Mouse (Mus musculus): ENCODE data around the gene Lect2. TPM values are rescaled to one million over a fixed set of nuclear protein-coding genes. Genes with fewer than 3 reads are reported as not detected.
A peak's percentile ranks its signal among the peaks of the same experiment; 100 is the strongest.

The Lect2 gene
- polyA plus RNA-seq, 1 experiment from 2014 or later = not detected

DNA sequence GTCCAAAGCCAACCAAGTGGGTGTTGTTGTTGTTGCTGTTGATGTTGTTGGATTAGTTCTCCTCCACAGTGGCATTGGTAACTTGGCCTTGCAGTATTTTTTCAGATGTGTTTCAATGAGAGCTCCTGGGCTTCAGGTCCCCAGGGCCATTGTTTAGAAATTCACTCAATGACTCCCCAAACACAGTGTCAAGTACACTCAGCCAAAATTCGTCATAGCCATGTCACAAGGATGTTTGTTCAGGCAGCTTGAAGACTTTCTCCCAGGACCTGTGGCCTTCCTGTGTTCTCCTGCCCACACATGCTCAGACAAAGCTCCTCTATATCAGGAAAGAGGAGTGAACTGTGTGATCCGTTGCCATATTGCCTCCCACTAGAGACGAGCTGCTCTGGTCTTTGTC lies 37.7 kb upstream of the Lect2 start:
- no peak overlapping the region for H3K4me3 ChIP-seq (ENCODE audit: low read depth, low read length)
- ATAC-seq (ENCODE audit: low read depth) = no peak
- H3K36me3 ChIP-seq (ENCODE audit: control insufficient read depth, insufficient read depth, low read length) = no peaks in the 10 kb centered on the region
- no peak overlapping the region for H3K27ac ChIP-seq (ENCODE audit: low read depth, low read length)
- H3K4me1 ChIP-seq (ENCODE audit: control insufficient read depth, insufficient read depth, low read length) = peaks cover 10% of the 10 kb centered on the region
- no peaks in the 10 kb centered on the region for H3K9me3 ChIP-seq (ENCODE audit: control insufficient read depth, low read length)
- no peak overlapping the region for H3K4me2 ChIP-seq (ENCODE audit: low read depth, low read length)
- H3K27me3 ChIP-seq (ENCODE audit: control insufficient read depth, insufficient read depth, low read length) = no peaks in the 10 kb centered on the region
- H3K9ac ChIP-seq (replicated peaks; ENCODE audit: low read depth, low read length) = no peak overlapping the region
- 82% methylated on average over 3 of the region's 3 CpGs for WGBS

DNA sequence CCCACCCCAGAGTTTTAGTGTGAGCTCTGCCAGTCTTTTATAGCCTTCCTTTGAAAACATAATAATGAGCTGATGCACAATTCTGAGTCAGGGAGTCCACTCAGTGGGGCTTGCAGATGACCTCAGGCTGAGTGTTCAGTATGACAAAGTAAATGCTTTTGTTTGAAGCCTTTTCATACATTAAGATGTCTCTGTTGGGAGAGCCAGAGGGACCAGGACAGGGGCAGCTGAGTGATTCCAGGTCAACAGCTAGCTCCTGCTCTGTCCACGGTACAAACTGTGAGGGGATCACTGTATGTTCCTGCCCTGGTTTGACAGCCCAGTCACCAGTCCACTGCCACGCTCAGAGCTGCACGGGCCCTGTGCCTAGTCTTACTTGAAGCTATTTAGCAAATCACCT lies 34.4 kb upstream of the Lect2 start:
- Histone ChIP-seq H3K27ac (ENCODE audit: low read depth, low read length) (no peak overlapping the region), H3K9ac (replicated peaks; ENCODE audit: low read depth, low read length) (no peak overlapping the region), H3K4me1 (ENCODE audit: control insufficient read depth, insufficient read depth, low read length) (peaks cover 10% of the 10 kb centered on the region), H3K36me3 (ENCODE audit: control insufficient read depth, insufficient read depth, low read length) (no peaks in the 10 kb centered on the region), H3K4me2 (ENCODE audit: low read depth, low read length) (no peak overlapping the region), H3K27me3 (ENCODE audit: control insufficient read depth, insufficient read depth, low read length) (no peaks in the 10 kb centered on the region), H3K9me3 (ENCODE audit: control insufficient read depth, low read length) (no peaks in the 10 kb centered on the region), H3K4me3 (ENCODE audit: low read depth, low read length) (no peak overlapping the region)
- ATAC-seq (ENCODE audit: low read depth) = no peak
- WGBS = 8% methylated on average over 3 of the region's 3 CpGs

DNA sequence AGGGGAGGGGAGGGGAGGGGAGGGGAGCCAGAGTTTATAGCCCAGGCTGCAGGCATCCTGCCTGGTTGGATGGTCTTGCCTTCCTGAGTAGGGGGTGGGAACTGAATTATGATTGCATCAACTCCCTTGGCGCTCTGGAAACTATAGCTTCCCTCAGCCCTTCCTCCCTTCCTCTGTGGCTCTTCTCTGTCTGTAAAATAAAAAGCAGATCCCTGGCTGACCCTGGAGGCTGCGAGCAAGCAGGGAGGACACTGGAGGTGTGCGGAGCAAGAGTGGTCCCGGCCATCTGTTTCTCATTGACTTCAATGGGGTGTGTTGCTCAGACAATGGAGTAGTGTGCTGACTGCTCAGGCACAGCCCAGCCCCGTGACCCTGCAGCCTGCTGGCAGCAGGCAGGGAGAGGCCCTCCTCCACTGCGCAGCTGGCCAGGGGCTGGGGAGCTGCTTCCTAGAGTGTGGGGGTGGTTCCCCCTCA lies 33.7 kb upstream of the Lect2 start:
- Histone ChIP-seq H3K4me2 (ENCODE audit: low read depth, low read length) (peak overlapping the region; percentile 34; the same call in 1 of the 2 replicates), H3K27ac (ENCODE audit: low read depth, low read length) (peak overlapping the region; percentile 88), H3K4me3 (ENCODE audit: low read depth, low read length) (no peak overlapping the region), H3K36me3 (ENCODE audit: control insufficient read depth, insufficient read depth, low read length) (no peaks in the 10 kb centered on the region), H3K9ac (replicated peaks; ENCODE audit: low read depth, low read length) (peak overlapping the region; percentile 28; the same call in 1 of the 2 replicates), H3K4me1 (ENCODE audit: control insufficient read depth, insufficient read depth, low read length) (peaks cover 10% of the 10 kb centered on the region), H3K9me3 (ENCODE audit: control insufficient read depth, low read length) (no peaks in the 10 kb centered on the region), H3K27me3 (ENCODE audit: control insufficient read depth, insufficient read depth, low read length) (no peaks in the 10 kb centered on the region)
- ATAC-seq (ENCODE audit: low read depth) = peak; percentile 95
- 1% methylated on average over 6 of the region's 6 CpGs for WGBS

DNA sequence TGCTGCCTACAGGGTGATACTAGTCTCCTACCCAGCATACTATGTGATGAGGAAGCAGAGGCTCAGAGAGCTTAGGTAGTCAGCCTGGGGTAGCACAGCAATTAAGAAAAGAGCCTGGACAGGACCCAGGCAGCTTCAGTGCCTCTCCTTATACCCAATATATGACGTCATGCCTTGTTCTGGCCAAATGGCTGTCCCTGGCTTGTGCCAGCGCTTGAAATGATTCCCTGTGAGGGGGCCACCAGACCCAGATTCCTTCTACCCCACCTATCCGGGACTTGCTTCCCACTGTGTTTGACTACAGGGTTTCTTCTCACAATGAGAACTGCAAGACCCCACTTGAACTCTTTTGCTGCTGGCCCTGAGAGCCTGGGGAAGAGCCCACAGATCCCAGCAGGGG lies 33.2 kb upstream of the Lect2 start:
- no peak overlapping the region for H3K4me3 ChIP-seq (ENCODE audit: low read depth, low read length)
- no peak overlapping the region for H3K4me2 ChIP-seq (ENCODE audit: low read depth, low read length)
- H3K27ac ChIP-seq (ENCODE audit: low read depth, low read length) = peak overlapping the region; percentile 88
- no peaks in the 10 kb centered on the region for H3K9me3 ChIP-seq (ENCODE audit: control insufficient read depth, low read length)
- H3K9ac ChIP-seq (replicated peaks; ENCODE audit: low read depth, low read length) = no peak overlapping the region
- 5% methylated on average over 3 of the region's 3 CpGs for WGBS
- no peaks in the 10 kb centered on the region for H3K27me3 ChIP-seq (ENCODE audit: control insufficient read depth, insufficient read depth, low read length)
- peaks cover 10% of the 10 kb centered on the region for H3K4me1 ChIP-seq (ENCODE audit: control insufficient read depth, insufficient read depth, low read length)
- peak; percentile 49 for ATAC-seq (ENCODE audit: low read depth)
- no peaks in the 10 kb centered on the region for H3K36me3 ChIP-seq (ENCODE audit: control insufficient read depth, insufficient read depth, low read length)

DNA sequence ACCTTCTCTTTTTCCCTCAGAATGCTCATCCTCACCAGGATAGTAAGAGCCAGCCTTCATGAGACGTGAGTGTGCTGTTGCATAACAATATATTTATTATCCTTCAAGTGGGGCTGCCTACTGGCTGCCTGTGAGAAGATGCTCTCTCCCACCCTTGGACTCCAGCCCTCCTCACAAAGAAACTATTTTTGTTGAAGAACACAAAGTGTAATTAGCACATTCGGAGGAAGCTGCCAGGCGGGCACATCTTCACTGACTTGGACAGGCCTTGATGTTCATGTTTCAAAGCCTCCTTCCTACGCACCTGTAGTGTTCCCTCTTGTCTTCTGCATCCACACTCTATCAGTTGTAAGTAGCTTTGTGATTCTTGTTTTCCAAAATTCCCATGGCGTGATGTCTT lies 32.1 kb upstream of the Lect2 start:
- Histone ChIP-seq H3K27me3 (ENCODE audit: control insufficient read depth, insufficient read depth, low read length) (no peaks in the 10 kb centered on the region), H3K9ac (replicated peaks; ENCODE audit: low read depth, low read length) (no peak overlapping the region), H3K36me3 (ENCODE audit: control insufficient read depth, insufficient read depth, low read length) (no peaks in the 10 kb centered on the region), H3K27ac (ENCODE audit: low read depth, low read length) (no peak overlapping the region), H3K4me3 (ENCODE audit: low read depth, low read length) (no peak overlapping the region), H3K4me1 (ENCODE audit: control insufficient read depth, insufficient read depth, low read length) (peaks cover 10% of the 10 kb centered on the region), H3K4me2 (ENCODE audit: low read depth, low read length) (no peak overlapping the region), H3K9me3 (ENCODE audit: control insufficient read depth, low read length) (no peaks in the 10 kb centered on the region)
- WGBS = 63% methylated on average over 5 of the region's 5 CpGs
- no peak for ATAC-seq (ENCODE audit: low read depth)

DNA sequence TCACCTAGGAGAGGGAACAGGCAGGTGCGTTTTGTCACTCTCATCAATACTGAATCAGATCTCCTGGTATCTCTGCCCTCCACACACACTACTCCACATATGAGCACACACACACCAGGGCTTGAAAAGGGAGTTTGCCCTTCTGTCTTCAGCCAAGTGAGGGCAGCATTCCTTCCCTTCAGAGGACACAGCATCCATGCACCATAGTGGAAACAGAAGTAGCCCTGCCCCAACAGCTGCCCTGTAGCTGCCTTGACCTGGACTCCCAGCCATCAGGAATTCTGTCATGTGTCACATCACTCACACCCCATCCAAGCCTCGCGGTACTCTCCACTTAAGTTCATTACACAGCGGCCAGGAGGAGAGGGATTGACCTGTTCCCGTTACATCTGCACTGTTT lies 29.8 kb upstream of the Lect2 start:
- Histone ChIP-seq H3K4me1 (ENCODE audit: control insufficient read depth, insufficient read depth, low read length) (peaks cover 10% of the 10 kb centered on the region), H3K9ac (replicated peaks; ENCODE audit: low read depth, low read length) (no peak overlapping the region)
- 87% methylated on average over 5 of the region's 5 CpGs for WGBS

DNA sequence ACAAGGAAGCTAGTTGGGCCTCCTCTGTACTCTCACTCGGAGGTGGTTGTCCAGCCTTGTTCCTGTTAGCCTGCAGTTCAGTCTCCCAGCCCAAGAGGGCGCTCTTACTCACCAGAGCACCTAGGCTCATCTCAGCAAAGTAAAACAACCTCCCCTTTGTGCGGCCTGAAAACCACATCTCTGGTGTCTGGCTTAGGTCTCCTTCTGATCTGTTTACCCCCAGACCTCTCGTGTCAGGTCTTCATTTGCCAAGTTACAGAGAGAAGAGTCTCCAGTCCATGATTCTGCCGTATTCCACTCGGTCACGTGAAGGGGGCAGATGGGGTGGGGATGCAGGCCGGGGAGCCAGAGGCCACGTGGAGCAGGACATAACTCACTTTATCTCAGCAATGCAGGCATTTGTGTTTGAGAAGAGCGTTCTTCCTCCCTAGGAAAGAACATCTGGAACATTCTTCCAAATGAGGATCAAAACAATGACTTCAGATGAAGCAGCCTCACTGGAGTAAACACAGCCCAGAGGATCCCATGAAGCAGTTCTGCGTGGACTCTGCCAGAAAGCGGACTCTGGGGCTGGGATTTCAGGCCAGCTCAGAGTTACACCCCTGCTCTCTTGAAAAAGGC lies 27.5 kb upstream of the Lect2 start:
- H3K4me2 ChIP-seq (ENCODE audit: low read depth, low read length) = no peak overlapping the region
- H3K36me3 ChIP-seq (ENCODE audit: control insufficient read depth, insufficient read depth, low read length) = no peaks in the 10 kb centered on the region
- no peak overlapping the region for H3K4me3 ChIP-seq (ENCODE audit: low read depth, low read length)
- no peak for ATAC-seq (ENCODE audit: low read depth)
- no peak overlapping the region for H3K9ac ChIP-seq (replicated peaks; ENCODE audit: low read depth, low read length)
- H3K9me3 ChIP-seq (ENCODE audit: control insufficient read depth, low read length) = no peaks in the 10 kb centered on the region
- no peaks in the 10 kb centered on the region for H3K27me3 ChIP-seq (ENCODE audit: control insufficient read depth, insufficient read depth, low read length)
- no peaks in the 10 kb centered on the region for H3K4me1 ChIP-seq (ENCODE audit: control insufficient read depth, insufficient read depth, low read length)
- WGBS = 47% methylated on average over 12 of the region's 12 CpGs
- H3K27ac ChIP-seq (ENCODE audit: low read depth, low read length) = no peak overlapping the region

More for the DNA sequence above, 29.8 kb upstream of the Lect2 start:
- Histone ChIP-seq H3K4me3 (ENCODE audit: low read depth, low read length) (no peak overlapping the region), H3K4me2 (ENCODE audit: low read depth, low read length) (no peak overlapping the region), H3K27me3 (ENCODE audit: control insufficient read depth, insufficient read depth, low read length) (no peaks in the 10 kb centered on the region), H3K27ac (ENCODE audit: low read depth, low read length) (no peak overlapping the region), H3K36me3 (ENCODE audit: control insufficient read depth, insufficient read depth, low read length) (no peaks in the 10 kb centered on the region), H3K9me3 (ENCODE audit: control insufficient read depth, low read length) (no peaks in the 10 kb centered on the region)
- ATAC-seq (ENCODE audit: low read depth) = no peak

DNA sequence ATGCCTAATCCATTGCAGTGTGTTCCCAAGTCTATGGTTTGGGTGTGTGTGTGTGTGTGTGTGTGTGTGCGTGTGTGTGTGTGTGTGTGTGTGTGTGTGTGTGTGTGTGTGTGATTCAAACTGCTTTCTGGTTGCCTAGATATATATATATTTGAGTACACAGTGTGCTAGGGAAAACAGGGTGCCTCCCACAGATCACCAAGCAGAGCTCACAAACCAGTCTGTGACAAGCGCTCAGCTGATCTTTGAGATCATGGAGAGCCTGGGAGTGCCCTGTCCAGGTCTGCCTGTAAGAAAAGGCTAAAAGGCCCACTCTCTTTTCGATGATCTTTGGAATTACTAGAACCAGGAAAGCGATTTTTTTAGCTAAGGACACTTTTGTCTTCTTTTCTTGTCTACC lies 26.8 kb upstream of the Lect2 start:
- Histone ChIP-seq H3K36me3 (ENCODE audit: control insufficient read depth, insufficient read depth, low read length) (no peaks in the 10 kb centered on the region), H3K4me1 (ENCODE audit: control insufficient read depth, insufficient read depth, low read length) (no peaks in the 10 kb centered on the region), H3K4me3 (ENCODE audit: low read depth, low read length) (no peak overlapping the region), H3K9ac (replicated peaks; ENCODE audit: low read depth, low read length) (no peak overlapping the region), H3K4me2 (ENCODE audit: low read depth, low read length) (no peak overlapping the region), H3K27ac (ENCODE audit: low read depth, low read length) (no peak overlapping the region), H3K9me3 (ENCODE audit: control insufficient read depth, low read length) (no peaks in the 10 kb centered on the region), H3K27me3 (ENCODE audit: control insufficient read depth, insufficient read depth, low read length) (no peaks in the 10 kb centered on the region)
- no peak for ATAC-seq (ENCODE audit: low read depth)
- WGBS = 85% methylated on average over 3 of the region's 4 CpGs

DNA sequence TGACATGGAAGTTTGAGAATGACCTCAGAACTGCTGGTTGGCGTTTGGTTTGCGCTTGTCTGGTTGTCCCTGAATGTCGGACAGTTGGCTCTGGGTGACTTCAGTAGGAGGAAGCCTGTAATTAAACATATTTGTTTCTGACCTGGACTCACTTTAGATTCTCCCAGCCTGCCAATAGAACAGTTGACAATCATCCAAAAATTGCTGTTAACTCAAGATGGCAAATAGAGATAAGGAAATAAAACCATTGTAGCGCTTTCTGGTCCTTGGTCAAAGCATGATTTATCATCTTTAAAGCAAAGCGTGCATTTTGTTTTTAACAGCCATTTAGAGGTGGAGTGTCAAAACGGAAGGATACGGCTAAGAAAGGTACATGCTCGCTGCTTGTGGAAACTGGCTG lies 23.3 kb upstream of the Lect2 start:
- Histone ChIP-seq H3K9ac (replicated peaks; ENCODE audit: low read depth, low read length) (no peak overlapping the region), H3K27ac (ENCODE audit: low read depth, low read length) (no peak overlapping the region), H3K36me3 (ENCODE audit: control insufficient read depth, insufficient read depth, low read length) (no peaks in the 10 kb centered on the region), H3K4me3 (ENCODE audit: low read depth, low read length) (no peak overlapping the region), H3K4me2 (ENCODE audit: low read depth, low read length) (no peak overlapping the region), H3K4me1 (ENCODE audit: control insufficient read depth, insufficient read depth, low read length) (no peaks in the 10 kb centered on the region), H3K9me3 (ENCODE audit: control insufficient read depth, low read length) (no peaks in the 10 kb centered on the region), H3K27me3 (ENCODE audit: control insufficient read depth, insufficient read depth, low read length) (no peaks in the 10 kb centered on the region)
- WGBS = 88% methylated on average over 8 of the region's 8 CpGs
- ATAC-seq (ENCODE audit: low read depth) = no peak

All from neural tube, embryonic 14.5 days (tissue).